Comparison of ENCODE assay signal across 14 mouse cellular contexts in the genomic region with DNA sequence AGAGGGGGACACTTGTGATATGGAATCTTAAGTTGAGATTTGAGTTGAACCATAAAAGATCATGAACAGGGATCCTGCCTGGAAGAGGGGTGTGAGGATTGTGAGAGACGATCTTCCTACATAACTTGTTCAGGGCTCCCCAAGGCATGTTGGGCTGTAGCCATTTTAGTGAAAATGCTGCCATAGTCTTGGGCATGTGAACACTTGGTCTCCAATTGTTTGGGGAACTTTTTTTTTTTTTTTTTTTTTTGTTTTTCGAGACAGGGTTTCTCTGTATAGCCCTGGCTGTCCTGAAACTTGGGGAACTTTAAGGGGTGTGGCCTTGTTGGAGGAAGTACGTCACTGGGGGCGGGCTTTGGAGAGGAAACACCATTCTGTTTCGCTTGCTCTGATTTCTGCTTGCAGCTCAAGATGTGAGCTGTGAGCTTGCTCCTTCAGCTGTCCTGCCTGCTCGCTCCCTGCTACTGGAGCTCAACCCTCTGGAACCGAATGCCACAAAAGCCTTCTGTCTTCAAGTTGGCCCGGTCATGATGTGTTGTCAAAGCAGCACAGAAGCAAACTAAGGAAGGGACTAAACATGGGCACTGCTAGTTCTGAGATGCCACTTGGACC.
DNase-seq lines count a peak whose midpoint lies in the region; ATAC-seq lines count a peak whose summit lies in the region.
"Had no signal": no experiment of that assay in that cellular context is flagged by ENCODE, and none has a peak within 500 bp of the region (broad histone marks: within the 10 kb centered on the region; RNA-seq: fewer than 3 reads in every experiment).

No protein-coding gene starts in this region.

- peak; percentile 21 for DNase-seq in embryo, embryonic 10 days (ENCODE audit: low spot score)
- no peak for DNase-seq in embryo, embryonic 9.5 days (ENCODE audit: extremely low spot score)
- peak; percentile 7 to 40 for DNase-seq in kidney, postnatal 36 days
- DNase-seq in urinary bladder, adult 2 months (ENCODE audit: low spot score) = no peak
- DNase-seq: layer of hippocampus, adult 9-11 months; left cerebral cortex, postnatal 4 days had no signal

- H3K9ac ChIP-seq in midbrain, embryonic 15.5 days = no peak overlapping the region
- H3K9ac ChIP-seq in midbrain, embryonic 16.5 days (ENCODE audit: low read depth, low read length) = no peak overlapping the region
- H3K9ac ChIP-seq in neural tube, embryonic 15.5 days (replicated peaks) = no peak overlapping the region
- H3K9ac ChIP-seq: heart, embryonic 12.5 days; midbrain, embryonic 13.5 days had no signal

- no peak for ATAC-seq in midbrain, embryonic 15.5 days (replicated peaks)
- ATAC-seq in midbrain, embryonic 16.5 days = no peak
- peak; percentile 50; the same call in 1 of the 2 replicates for ATAC-seq in neural tube, embryonic 15.5 days (ENCODE audit: low FRiP score)
- no peak for ATAC-seq in megakaryocyte, adult 5-6 weeks (ENCODE audit: poor library complexity, severe bottlenecking)
- ATAC-seq: lung, postnatal 0 days; midbrain, embryonic 13.5 days had no signal

- no peak overlapping the region for H3K4me3 ChIP-seq in midbrain, embryonic 15.5 days
- no peak overlapping the region for H3K4me3 ChIP-seq in midbrain, embryonic 16.5 days (ENCODE audit: low read depth, low read length)
- H3K4me3 ChIP-seq in neural tube, embryonic 15.5 days (replicated peaks) = peak overlapping the region; percentile 19
- H3K4me3 ChIP-seq: heart, embryonic 12.5 days; midbrain, embryonic 13.5 days had no signal

- 0 out of 2 replicates have a peak overlapping the region, but pooled peaks have one; percentile 51 for H3K27ac ChIP-seq in midbrain, embryonic 15.5 days
- no peak overlapping the region; the same call in 1 of the 2 replicates for H3K27ac ChIP-seq in midbrain, embryonic 16.5 days (ENCODE audit: low read length)
- no peak overlapping the region for H3K27ac ChIP-seq in neural tube, embryonic 15.5 days (replicated peaks)
- H3K27ac ChIP-seq: midbrain, embryonic 13.5 days; stomach, postnatal 0 days had no signal

- H3K4me1 ChIP-seq in midbrain, embryonic 15.5 days = 0 out of 2 replicates have a peak, but pooled peaks cover 3% of the 10 kb centered on the region
- H3K4me1 ChIP-seq in midbrain, embryonic 16.5 days (ENCODE audit: control insufficient read depth, insufficient read depth, low read length) = 0 out of 2 replicates have a peak, but pooled peaks cover 3% of the 10 kb centered on the region
- peaks cover 12% of the 10 kb centered on the region; the same call in 1 of the 2 replicates for H3K4me1 ChIP-seq in neural tube, embryonic 15.5 days
- H3K4me1 ChIP-seq: heart, embryonic 12.5 days had no signal

- H3K36me3 ChIP-seq in midbrain, embryonic 15.5 days (replicated peaks) = no peaks in the 10 kb centered on the region
- H3K36me3 ChIP-seq in midbrain, embryonic 16.5 days (ENCODE audit: control insufficient read depth, insufficient read depth, low read length) = no peaks in the 10 kb centered on the region
- no peaks in the 10 kb centered on the region; the same call in none of the 2 replicates for H3K36me3 ChIP-seq in neural tube, embryonic 15.5 days
- H3K36me3 ChIP-seq: heart, embryonic 12.5 days; midbrain, embryonic 13.5 days had no signal

- WGBS in midbrain, embryonic 15.5 days = 79% methylated on average over 8 of the region's 8 CpGs
- 83% methylated on average over 8 of the region's 8 CpGs for whole genome bisulfite sequencing in midbrain, embryonic 16.5 days
- 51% methylated on average over 8 of the region's 8 CpGs for WGBS in neural tube, embryonic 15.5 days

- H3K27me3 ChIP-seq in midbrain, embryonic 15.5 days (replicated peaks) = no peaks in the 10 kb centered on the region
- no peaks in the 10 kb centered on the region for H3K27me3 ChIP-seq in midbrain, embryonic 16.5 days (ENCODE audit: control insufficient read depth, insufficient read depth, low read depth, low read length)
- H3K27me3 ChIP-seq in neural tube, embryonic 15.5 days (replicated peaks) = no peaks in the 10 kb centered on the region
- H3K27me3 ChIP-seq: midbrain, embryonic 13.5 days had no signal

- no peaks in the 10 kb centered on the region for H3K9me3 ChIP-seq in midbrain, embryonic 15.5 days
- no peaks in the 10 kb centered on the region for H3K9me3 ChIP-seq in midbrain, embryonic 16.5 days (replicated peaks; ENCODE audit: control insufficient read depth, low read length, poor library complexity, severe bottlenecking)
- no peaks in the 10 kb centered on the region for H3K9me3 ChIP-seq in neural tube, embryonic 15.5 days (replicated peaks)
- H3K9me3 ChIP-seq: heart, embryonic 12.5 days; midbrain, embryonic 13.5 days had no signal

- no peak overlapping the region for H3K4me2 ChIP-seq in midbrain, embryonic 15.5 days
- no peak overlapping the region for H3K4me2 ChIP-seq in midbrain, embryonic 16.5 days (ENCODE audit: low read length)
- peak overlapping the region; percentile 35 for H3K4me2 ChIP-seq in neural tube, embryonic 15.5 days
- H3K4me2 ChIP-seq: heart, embryonic 12.5 days; midbrain, embryonic 13.5 days had no signal

Comparison
In these comparisons a context has a peak if more than half of its experiments do, and no peak if none do; other contexts are left out.
1. DNase-seq: peak in embryo, embryonic 10 days (single experiment) and kidney, postnatal 36 days (2 of 2); none in embryo, embryonic 9.5 days (single experiment) and urinary bladder, adult 2 months (single experiment).